Mouse (Mus musculus) ES-Bruce4 (cell line): ENCODE measurements at regions not wholly inside any gene's neighbourhood (a gene's known extent, or its start where the extent isn't known, plus 50 kb on each side); places are given as distances from the start of the nearest gene placed in this dataset.

Experiments used
- H3K27ac ChIP-seq: 2 replicates; pipeline ENCODE4 v1.5.1; 2012; ENCODE audit warnings: low read length, inconsistent platforms; ENCODE audit not compliant: insufficient read depth
- H3K27me3 ChIP-seq: 2 replicates; pipeline ENCODE4 v1.6.1; 2012; ENCODE audit warnings: mild to moderate bottlenecking, low read length, inconsistent platforms; ENCODE audit not compliant: control insufficient read depth, poor library complexity, insufficient read depth, severe bottlenecking
- H3K36me3 ChIP-seq: 2 replicates; pipeline ENCODE4 v1.6.1; 2012; ENCODE audit warnings: inconsistent platforms, mild to moderate bottlenecking, low read length, moderate library complexity; ENCODE audit not compliant: control insufficient read depth, poor library complexity, insufficient read depth, severe bottlenecking
- H3K4me1 ChIP-seq: one replicate; pipeline ENCODE4 v1.8.1; 2011; ENCODE audit warnings: low read length; ENCODE audit not compliant: control insufficient read depth, insufficient read depth
- H3K4me3 ChIP-seq: 2 replicates; pipeline ENCODE4 v1.5.1; 2011; ENCODE audit warnings: low read depth, mild to moderate bottlenecking, low read length
- H3K9ac ChIP-seq: 2 replicates; pipeline ENCODE4 v1.6.1; 2012; ENCODE audit warnings: low read depth, mild to moderate bottlenecking, inconsistent platforms; ENCODE audit not compliant: poor library complexity, severe bottlenecking
- H3K9me3 ChIP-seq: replicated peaks from 2 replicates; pipeline ENCODE4 v1.6.1; 2012; ENCODE audit warnings: mild to moderate bottlenecking, low read length, inconsistent platforms; ENCODE audit not compliant: control insufficient read depth, poor library complexity, insufficient read depth, severe bottlenecking
- CTCF ChIP-seq: IDR thresholded peaks from one replicate; pipeline ENCODE4 v1.8.1; 2011; ENCODE audit warnings: low read depth, low read length
- EP300 ChIP-seq: IDR thresholded peaks from 2 replicates; pipeline ENCODE4 v1.6.1; 2011; ENCODE audit warnings: low read depth, low read length; ENCODE audit not compliant: insufficient read depth
- POLR2A ChIP-seq: IDR thresholded peaks from one replicate; pipeline ENCODE4 v1.8.1; 2011; ENCODE audit warnings: low read length; ENCODE audit not compliant: insufficient read depth

DNA sequence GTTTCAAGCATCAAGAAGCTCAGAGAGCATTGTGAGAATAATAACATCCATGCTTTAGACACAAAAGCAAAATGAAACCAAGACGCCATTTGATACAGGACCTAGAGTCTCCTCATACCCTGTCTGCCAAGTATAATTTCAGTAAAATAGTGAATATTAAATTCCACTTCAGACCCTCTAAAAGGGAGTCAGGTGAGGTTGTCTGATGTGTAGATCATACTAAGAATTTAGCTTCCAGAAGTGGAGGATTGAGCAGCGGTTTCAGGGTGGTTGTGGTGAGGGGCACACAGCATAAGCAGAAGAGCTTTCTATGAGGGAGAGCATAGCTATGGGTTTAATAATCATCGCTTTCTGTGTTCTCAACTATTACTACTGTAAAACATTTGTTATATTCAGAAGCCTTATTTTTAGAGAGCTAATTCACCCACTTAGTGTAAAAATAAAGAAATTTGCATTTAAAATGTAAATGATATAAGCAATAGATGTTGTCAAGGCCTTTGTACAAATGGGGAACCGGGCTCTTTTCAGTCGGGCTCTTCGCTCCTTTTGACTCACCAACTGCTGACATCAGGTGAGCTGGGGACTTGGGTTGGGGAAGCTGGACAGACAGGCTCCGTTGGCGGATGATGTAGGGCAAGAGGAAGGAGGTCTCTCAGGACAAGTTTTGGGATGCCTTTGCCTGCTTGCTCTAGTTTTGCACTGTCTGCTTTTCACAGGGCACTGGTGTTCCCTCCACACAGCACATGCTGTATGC is 85.2 kb upstream of the Ankrd1 start:
- TF ChIP-seq POLR2A (no peak), CTCF (no peak), EP300 (no peak)
- no peaks in the 10 kb centered on the region for H3K36me3 ChIP-seq
- H3K9ac ChIP-seq = no peak overlapping the region
- no peak overlapping the region for H3K27ac ChIP-seq
- no peaks in the 10 kb centered on the region for H3K27me3 ChIP-seq
- no peaks in the 10 kb centered on the region for H3K4me1 ChIP-seq
- no peaks in the 10 kb centered on the region for H3K9me3 ChIP-seq
- no peak overlapping the region for H3K4me3 ChIP-seq

DNA sequence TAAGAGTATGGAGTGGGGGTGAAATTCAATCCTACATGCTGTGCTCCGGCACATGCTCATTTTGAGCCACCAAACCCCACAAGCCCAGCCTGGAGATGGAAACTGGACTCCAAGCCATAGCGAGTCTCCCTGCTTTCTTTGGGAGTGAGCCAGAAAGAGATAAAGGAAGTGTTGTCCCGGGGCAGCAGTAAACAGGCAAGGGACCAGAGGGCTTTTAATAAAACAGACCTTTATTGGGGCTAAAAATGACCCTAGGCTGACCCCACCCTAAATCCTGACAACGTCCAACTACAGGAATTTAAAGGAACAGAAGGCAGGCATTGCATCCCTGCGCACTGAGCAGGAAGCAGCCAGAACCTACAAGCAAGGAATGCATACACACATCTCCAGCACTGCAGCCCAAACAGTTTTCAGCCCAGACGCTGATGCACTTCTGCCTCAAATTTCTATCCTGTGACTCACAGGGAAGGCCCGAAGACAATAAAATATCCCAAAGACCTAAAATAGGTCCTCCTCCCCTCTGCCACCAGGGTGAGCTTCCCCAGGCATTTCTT is 87.9 kb upstream of the Ankrd1 start:
- no peak for TF ChIP-seq CTCF
- no peak for TF ChIP-seq EP300
- TF ChIP-seq POLR2A = no peak
- no peak overlapping the region for H3K4me3 ChIP-seq

DNA sequence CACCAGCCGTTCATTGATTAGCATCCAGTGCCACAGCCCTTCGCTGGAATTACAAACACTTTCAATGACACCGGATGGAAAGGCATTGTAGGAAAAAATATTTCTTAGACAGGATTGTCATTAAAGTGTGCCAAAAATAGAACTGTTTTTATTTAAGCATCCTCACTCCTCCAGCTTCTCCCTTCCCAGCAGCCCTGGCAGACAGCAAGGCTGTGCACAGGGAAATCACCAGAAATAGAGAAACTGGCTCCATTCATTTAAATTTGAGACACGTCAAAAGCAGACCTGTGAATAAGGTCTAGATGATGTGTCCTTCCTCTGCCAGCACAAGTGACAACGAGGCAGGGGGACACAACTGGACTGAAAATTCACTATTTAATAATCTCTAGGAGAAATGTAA is 88.5 kb upstream of the Ankrd1 start:
- Histone ChIP-seq H3K36me3 (no peaks in the 10 kb centered on the region), H3K9ac (no peak overlapping the region)

More for the DNA sequence above, 87.9 kb upstream of the Ankrd1 start:
- Histone ChIP-seq H3K27ac (no peak overlapping the region), H3K9ac (no peak overlapping the region), H3K9me3 (no peaks in the 10 kb centered on the region), H3K4me1 (no peaks in the 10 kb centered on the region), H3K36me3 (no peaks in the 10 kb centered on the region), H3K27me3 (no peaks in the 10 kb centered on the region)

DNA sequence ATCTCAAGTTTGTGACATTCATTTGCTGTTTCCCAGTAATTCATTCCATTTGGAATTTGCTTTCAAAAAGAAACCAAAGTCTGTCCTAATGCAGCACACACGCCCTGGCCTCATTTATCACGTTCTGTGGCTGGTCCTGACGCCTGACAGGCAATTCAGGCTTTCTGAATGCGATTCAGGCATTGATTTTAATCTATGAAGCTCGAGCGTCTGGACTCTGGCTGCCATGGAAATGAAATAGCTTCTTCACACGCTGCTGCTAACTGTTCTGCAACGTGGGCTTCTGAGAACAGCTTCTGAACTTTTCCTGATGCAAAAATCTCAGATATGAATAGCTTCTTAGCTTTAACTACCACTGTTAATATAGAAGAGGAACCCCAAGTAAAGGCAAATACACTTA is 93.6 kb upstream of the Ankrd1 start:
- Histone ChIP-seq H3K27me3 (no peaks in the 10 kb centered on the region), H3K9ac (no peak overlapping the region), H3K4me3 (no peak overlapping the region), H3K4me1 (no peaks in the 10 kb centered on the region), H3K9me3 (no peaks in the 10 kb centered on the region), H3K36me3 (no peaks in the 10 kb centered on the region), H3K27ac (no peak overlapping the region)
- no peak for TF ChIP-seq POLR2A
- no peak for TF ChIP-seq EP300

More for the DNA sequence above, 88.5 kb upstream of the Ankrd1 start:
- no peak overlapping the region for H3K4me3 ChIP-seq
- H3K27me3 ChIP-seq = no peaks in the 10 kb centered on the region
- no peaks in the 10 kb centered on the region for H3K9me3 ChIP-seq
- H3K4me1 ChIP-seq = no peaks in the 10 kb centered on the region
- TF ChIP-seq POLR2A (no peak), EP300 (no peak), CTCF (no peak)
- no peak overlapping the region for H3K27ac ChIP-seq

DNA sequence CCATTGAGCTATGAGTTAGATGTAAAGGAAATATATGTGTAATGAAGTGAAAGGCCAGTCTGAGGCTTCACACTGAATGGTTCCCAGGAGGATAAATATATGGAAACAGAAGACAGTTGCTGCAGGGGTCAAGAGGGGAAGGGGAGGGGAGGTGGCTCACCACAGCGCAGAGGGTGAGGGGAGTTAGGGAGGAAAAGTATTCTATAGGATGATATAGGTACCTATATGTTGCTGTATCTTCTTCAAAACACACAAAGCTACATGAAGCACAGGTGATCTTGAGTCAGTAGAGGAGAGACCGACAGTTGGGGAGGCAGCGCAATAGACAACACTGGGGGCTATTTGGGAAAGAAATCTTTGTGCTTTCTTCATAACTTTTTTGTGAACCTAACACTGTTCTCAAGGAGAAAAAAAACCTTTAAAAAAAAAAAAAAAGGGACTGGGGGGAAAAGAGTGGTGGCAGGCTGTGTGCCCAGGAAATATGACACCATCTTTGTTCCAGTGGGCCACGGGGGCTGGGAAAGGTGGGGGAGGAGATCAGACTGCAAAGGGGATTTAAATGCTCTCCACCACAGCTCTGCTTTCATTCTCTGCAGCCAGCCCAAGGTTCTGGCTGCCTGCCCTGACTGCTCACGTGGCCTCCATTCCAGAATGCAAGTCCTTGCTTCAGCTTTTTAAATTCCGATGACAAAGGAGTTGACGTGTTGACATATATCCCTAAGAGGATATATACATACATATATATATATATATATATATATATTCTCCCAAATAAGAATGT is 94.5 kb upstream of the Ankrd1 start:
- Histone ChIP-seq H3K4me1 (no peaks in the 10 kb centered on the region), H3K4me3 (no peak overlapping the region), H3K27me3 (no peaks in the 10 kb centered on the region), H3K9me3 (no peaks in the 10 kb centered on the region), H3K27ac (no peak overlapping the region), H3K9ac (no peak overlapping the region), H3K36me3 (no peaks in the 10 kb centered on the region)
- no peak for TF ChIP-seq EP300
- no peak for TF ChIP-seq POLR2A
- no peak for TF ChIP-seq CTCF

DNA sequence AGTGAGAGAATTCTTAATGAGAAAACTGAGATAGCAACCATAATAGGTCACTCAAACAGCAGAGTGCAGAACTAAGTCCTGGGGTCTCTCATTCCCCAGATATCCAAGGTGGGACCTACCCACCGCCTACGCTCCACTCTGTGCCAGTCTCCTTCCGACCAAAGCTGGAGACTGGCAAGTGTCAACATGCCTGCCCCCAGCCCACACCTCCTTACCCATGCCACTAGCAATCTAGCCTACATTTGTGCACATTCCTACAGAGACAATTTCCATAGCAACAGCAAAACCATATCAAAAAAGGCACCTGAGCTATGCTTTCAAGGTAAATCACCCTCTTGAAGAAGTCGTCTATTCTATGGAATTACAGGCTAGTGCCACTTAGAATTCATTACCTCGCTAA is 97.3 kb upstream of the Ankrd1 start:
- no peak overlapping the region for H3K27ac ChIP-seq
- H3K36me3 ChIP-seq = no peaks in the 10 kb centered on the region
- H3K27me3 ChIP-seq = no peaks in the 10 kb centered on the region
- no peak overlapping the region for H3K9ac ChIP-seq
- no peaks in the 10 kb centered on the region for H3K9me3 ChIP-seq
- TF ChIP-seq CTCF = no peak
- no peak for TF ChIP-seq POLR2A
- TF ChIP-seq EP300 = no peak
- H3K4me1 ChIP-seq = no peaks in the 10 kb centered on the region
- no peak overlapping the region for H3K4me3 ChIP-seq
